Mouse (Mus musculus): ENCODE measurements around the gene Bbip1. TPM values are rescaled to one million over a fixed set of nuclear protein-coding genes. Genes with fewer than 3 reads are reported as not detected.

The Bbip1 gene
- polyA plus RNA-seq, 1 experiment from 2014 or later: 52.8 TPM

DNA sequence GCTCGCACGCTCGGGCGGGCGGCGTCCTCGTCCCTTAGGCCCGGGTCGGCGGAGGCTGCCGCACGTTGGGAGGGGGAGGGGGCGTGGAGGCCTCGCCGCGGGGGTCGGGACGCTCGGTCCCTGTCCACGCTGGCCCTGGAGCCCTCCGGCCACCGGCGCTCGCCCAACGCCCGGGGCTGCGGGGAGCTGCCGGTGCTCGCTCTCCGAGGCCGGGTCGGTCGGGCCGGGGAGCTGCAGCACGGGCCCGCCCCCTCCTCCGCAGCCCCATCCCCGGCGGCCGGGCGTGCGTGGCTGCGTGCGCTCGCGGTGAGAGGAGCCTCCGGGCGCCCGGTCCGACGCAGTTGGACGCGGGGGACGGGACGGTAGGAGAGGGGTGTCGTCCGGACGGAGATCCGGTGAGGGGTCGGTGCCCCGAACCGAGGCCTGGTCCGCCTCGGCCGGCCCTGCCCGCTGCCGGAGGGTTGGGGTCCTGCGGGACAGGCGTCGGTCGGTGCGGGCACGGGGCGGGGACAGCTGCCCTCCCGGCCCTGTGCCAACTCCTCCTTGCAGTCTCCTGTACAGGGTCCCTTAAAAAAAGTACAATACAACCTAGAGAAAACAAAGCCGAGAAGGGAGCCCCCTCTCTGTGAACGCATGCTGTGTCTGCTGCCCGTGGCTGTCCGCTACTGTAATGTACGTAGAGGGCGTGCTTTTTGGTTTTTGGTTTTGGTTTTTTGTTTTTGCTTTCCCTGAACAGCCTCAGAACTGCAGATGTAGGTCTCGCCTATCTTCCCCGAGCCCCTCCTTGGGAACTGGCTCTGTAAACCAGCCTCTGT, 40.7 kb downstream of the Bbip1 start:
- Histone ChIP-seq H3K4me2 (replicated peaks; ENCODE audit: low read depth) (peak overlapping the region; percentile 58), H3K27ac (replicated peaks) (peak overlapping the region; percentile 92), H3K4me3 (ENCODE audit: low read depth, low read length) (peak overlapping the region; percentile 93), H3K9ac (ENCODE audit: low read length) (peak overlapping the region; percentile 89), H3K9me3 (ENCODE audit: control insufficient read depth, low read length) (no peaks in the 10 kb centered on the region), H3K4me1 (replicated peaks; ENCODE audit: control insufficient read depth, insufficient read depth) (peaks cover 2% of the 10 kb centered on the region; the same call in 1 of the 2 replicates), H3K36me3 (ENCODE audit: control insufficient read depth, insufficient read depth, low read length) (no peaks in the 10 kb centered on the region), H3K27me3 (ENCODE audit: control insufficient read depth, insufficient read depth, low read length) (no peaks in the 10 kb centered on the region)
- TF ChIP-seq EP300 (optimal IDR thresholded peaks at IDR 0.05): no peak
- peak; percentile 67 for TF ChIP-seq CTCF (IDR thresholded peaks at IDR 0.05; ENCODE audit: low read depth)
- under 1% methylated on average over 65 of the region's 83 CpGs for WGBS
- ATAC-seq (ENCODE audit: low FRiP score, low TSS enrichment): peak; percentile 48
- peak; percentile 57 for DNase-seq (ENCODE audit: low spot score)

DNA sequence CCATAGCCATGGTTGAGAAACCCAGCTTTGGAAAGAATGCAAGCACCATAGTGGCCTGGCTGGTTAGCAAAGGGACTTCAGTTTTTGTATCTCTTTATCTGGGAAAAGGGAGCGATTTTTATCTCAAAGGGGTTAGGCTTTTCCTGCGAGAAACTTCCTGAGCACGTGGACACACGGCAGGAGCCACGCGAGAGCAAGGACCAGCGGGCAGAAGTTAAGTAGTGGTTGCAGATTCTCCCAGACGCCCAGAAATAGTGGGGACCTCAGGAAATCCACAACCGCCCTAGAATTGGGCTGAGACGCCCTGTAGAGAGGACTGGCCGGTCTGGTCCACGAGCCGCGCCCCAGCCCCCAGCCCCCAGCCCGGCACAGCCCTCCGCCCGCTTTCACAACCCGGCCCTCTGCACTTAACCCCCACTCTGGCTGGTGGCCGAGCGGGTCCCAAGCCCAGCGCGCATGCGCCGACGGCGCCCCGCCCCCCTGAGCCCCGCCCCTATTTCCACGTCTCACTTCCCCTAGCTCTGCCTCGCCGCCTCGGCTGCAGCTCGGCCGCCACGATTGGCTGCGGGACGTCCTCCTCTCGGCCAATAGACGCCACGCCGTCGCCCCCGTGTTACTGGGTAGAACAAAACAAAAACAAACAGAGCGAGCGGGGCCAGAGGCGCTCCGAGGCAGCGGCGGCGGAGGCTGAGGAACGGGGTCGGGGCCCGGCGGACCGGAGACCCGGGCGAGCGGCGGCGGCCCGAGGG, 41.5 kb downstream of the Bbip1 start:
- peak overlapping the region; percentile 89 for H3K9ac ChIP-seq (ENCODE audit: low read length)
- DNase-seq (ENCODE audit: low spot score) (peak; percentile 99), ATAC-seq (ENCODE audit: low FRiP score, low TSS enrichment) (peak; percentile 98)
- no peaks in the 10 kb centered on the region for H3K9me3 ChIP-seq (ENCODE audit: control insufficient read depth, low read length)
- peak overlapping the region; percentile 69 for H3K4me2 ChIP-seq (replicated peaks; ENCODE audit: low read depth)
- H3K4me3 ChIP-seq (ENCODE audit: low read depth, low read length): peak overlapping the region; percentile 93
- no peaks in the 10 kb centered on the region for H3K36me3 ChIP-seq (ENCODE audit: control insufficient read depth, insufficient read depth, low read length)
- peaks cover 2% of the 10 kb centered on the region; the same call in 1 of the 2 replicates for H3K4me1 ChIP-seq (replicated peaks; ENCODE audit: control insufficient read depth, insufficient read depth)
- TF ChIP-seq EP300 (optimal IDR thresholded peaks at IDR 0.05) (peak; percentile 67), CTCF (IDR thresholded peaks at IDR 0.05; ENCODE audit: low read depth) (no peak)
- H3K27me3 ChIP-seq (ENCODE audit: control insufficient read depth, insufficient read depth, low read length): no peaks in the 10 kb centered on the region
- WGBS: under 1% methylated on average over 58 of the region's 61 CpGs
- H3K27ac ChIP-seq (replicated peaks): peak overlapping the region; percentile 98

DNA sequence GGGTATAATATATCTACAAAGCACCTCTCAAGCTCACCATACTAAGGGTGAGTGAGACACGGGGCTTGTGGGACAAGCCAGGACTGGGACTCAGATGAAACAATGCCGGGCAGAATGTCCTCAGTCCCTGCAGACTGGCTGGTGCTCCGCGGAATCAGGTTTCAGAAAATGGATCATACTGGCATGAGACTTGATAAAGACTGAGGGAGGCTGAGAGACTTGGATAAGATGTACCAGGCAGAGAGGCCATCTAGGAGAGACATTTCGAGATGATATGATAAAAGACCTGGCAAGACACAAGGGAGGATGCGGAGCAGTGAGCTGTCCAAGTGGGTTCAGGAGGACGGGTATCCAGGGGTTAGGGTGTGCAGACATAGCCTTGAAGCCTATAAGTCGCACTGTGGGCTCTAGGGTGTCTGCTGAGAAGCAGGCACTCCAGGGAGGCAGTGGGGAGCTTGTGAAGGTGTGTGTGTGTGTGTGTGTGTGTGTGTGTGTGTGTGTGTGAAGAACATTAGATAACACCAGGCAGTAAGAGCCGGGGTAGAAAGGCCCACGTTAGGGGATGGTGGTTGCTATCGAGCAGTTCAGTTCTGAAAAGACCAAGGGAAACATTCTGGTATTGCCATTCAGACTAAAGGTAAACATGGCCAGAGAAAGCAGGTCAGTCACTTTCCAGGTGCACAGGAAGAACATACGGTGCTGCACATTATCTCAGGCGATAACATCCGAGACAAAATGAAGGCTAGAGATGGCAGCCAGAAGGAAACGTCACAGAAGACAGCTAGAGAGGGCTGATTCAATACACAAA, 42.3 kb downstream of the Bbip1 start:
- H3K4me1 ChIP-seq (replicated peaks; ENCODE audit: control insufficient read depth, insufficient read depth): peaks cover 2% of the 10 kb centered on the region; the same call in 1 of the 2 replicates
- peak overlapping the region; percentile 98 for H3K27ac ChIP-seq (replicated peaks)
- DNase-seq (ENCODE audit: low spot score): peak; percentile 57
- H3K4me2 ChIP-seq (replicated peaks; ENCODE audit: low read depth): peak overlapping the region; percentile 69
- H3K36me3 ChIP-seq (ENCODE audit: control insufficient read depth, insufficient read depth, low read length): no peaks in the 10 kb centered on the region
- no peaks in the 10 kb centered on the region for H3K27me3 ChIP-seq (ENCODE audit: control insufficient read depth, insufficient read depth, low read length)
- peak overlapping the region; percentile 75 for H3K9ac ChIP-seq (ENCODE audit: low read length)
- TF ChIP-seq CTCF (IDR thresholded peaks at IDR 0.05; ENCODE audit: low read depth) (no peak), EP300 (optimal IDR thresholded peaks at IDR 0.05) (no peak)
- no peaks in the 10 kb centered on the region for H3K9me3 ChIP-seq (ENCODE audit: control insufficient read depth, low read length)
- 30% methylated on average over 15 of the region's 15 CpGs for WGBS
- peak; percentile 5 for ATAC-seq (ENCODE audit: low FRiP score, low TSS enrichment)
- peak overlapping the region; percentile 93 for H3K4me3 ChIP-seq (ENCODE audit: low read depth, low read length)

- no peak overlapping the region for H3K9ac ChIP-seq (ENCODE audit: low read length)
- H3K27me3 ChIP-seq (ENCODE audit: control insufficient read depth, insufficient read depth, low read length): no peaks in the 10 kb centered on the region
- peak; percentile 11 for DNase-seq (ENCODE audit: low spot score)
- no peaks in the 10 kb centered on the region for H3K36me3 ChIP-seq (ENCODE audit: control insufficient read depth, insufficient read depth, low read length)
- no peak overlapping the region for H3K4me2 ChIP-seq (replicated peaks; ENCODE audit: low read depth)
- no peak overlapping the region for H3K4me3 ChIP-seq (ENCODE audit: low read depth, low read length)
- peaks cover 2% of the 10 kb centered on the region; the same call in 1 of the 2 replicates for H3K4me1 ChIP-seq (replicated peaks; ENCODE audit: control insufficient read depth, insufficient read depth)
- no peaks in the 10 kb centered on the region for H3K9me3 ChIP-seq (ENCODE audit: control insufficient read depth, low read length)
- H3K27ac ChIP-seq (replicated peaks): no peak overlapping the region
- ATAC-seq (ENCODE audit: low FRiP score, low TSS enrichment): no peak
- TF ChIP-seq EP300 (optimal IDR thresholded peaks at IDR 0.05) (no peak), CTCF (IDR thresholded peaks at IDR 0.05; ENCODE audit: low read depth) (no peak)
- WGBS: 80% methylated on average over 14 of the region's 14 CpGs
Measured at GRCm38 (mm10) chr19:53899941-53900610, 44.4 kb downstream of the Bbip1 start.

All from stomach, postnatal 0 days (tissue).